In genomic region chr3:101211936-101212335, GRCm38 (mm10) we compare ENCODE assay signal across 9 mouse cellular contexts.
DNase-seq lines count a peak whose midpoint lies in the region; ATAC-seq and TF ChIP-seq lines count a peak whose summit lies in the region.
"Had no signal": no experiment of that assay in that cellular context is flagged by ENCODE, and none has a peak within 500 bp of the region (broad histone marks: within the 10 kb centered on the region; RNA-seq: fewer than 3 reads in every experiment).

No protein-coding gene starts in this region.

- TF ChIP-seq RAD21 in CH12.LX (IDR thresholded peaks at IDR 0.05; ENCODE audit: low read depth, low read length) = no peak

- intact Hi-C loops in heart, postnatal 25 days (cut with DNase I) = loop anchor here (5.0 kb wide), 1 partner anchor 85 kb away; no protein-coding TSS in a partner anchor

- no peak overlapping the region for H3K4me2 ChIP-seq in heart, embryonic 11.5 days
- H3K4me2 ChIP-seq in CH12.LX (ENCODE audit: insufficient read depth, low read depth, poor library complexity, severe bottlenecking) = peak overlapping the region; percentile 83; the same call in 1 of the 2 replicates
- no peak overlapping the region for H3K4me2 ChIP-seq in forebrain, postnatal 0 days (ENCODE audit: low read depth)

- no peak overlapping the region for H3K4me3 ChIP-seq in heart, embryonic 11.5 days (ENCODE audit: low read depth, low read length)
- no peak overlapping the region for H3K4me3 ChIP-seq in CH12.LX (replicated peaks in 1 of 3; ENCODE audit: low read depth in 2 of 3, low read length in 2 of 3, poor library complexity in 1 of 3)
- H3K4me3 ChIP-seq in forebrain, postnatal 0 days (ENCODE audit: low read depth, low read length) = no peak overlapping the region
- peak overlapping the region; percentile 35; the same call in 1 of the 2 replicates for H3K4me3 ChIP-seq in limb, embryonic 10.5 days
- H3K4me3 ChIP-seq in layer of hippocampus, adult 2 months = no peak overlapping the region

- H3K9me3 ChIP-seq in heart, embryonic 11.5 days (replicated peaks; ENCODE audit: control insufficient read depth, low read length) = no peaks in the 10 kb centered on the region
- H3K9me3 ChIP-seq in CH12.LX (replicated peaks; ENCODE audit: low read length) = no peaks in the 10 kb centered on the region
- H3K9me3 ChIP-seq in forebrain, postnatal 0 days (ENCODE audit: low read length) = no peaks in the 10 kb centered on the region
- H3K9me3 ChIP-seq in limb, embryonic 10.5 days (replicated peaks) = no peaks in the 10 kb centered on the region

- no peak for TF ChIP-seq CTCF in CH12.LX (conservative IDR thresholded peaks at IDR 0.05 in 1 of 2, IDR thresholded peaks at IDR 0.05 in 1 of 2; ENCODE audit: low read depth in 2 of 2, low read length in 2 of 2)
- no peak for TF ChIP-seq CTCF in forebrain, postnatal 0 days (IDR thresholded peaks at IDR 0.05; ENCODE audit: low read depth)
- no peak for TF ChIP-seq CTCF in layer of hippocampus, adult 2 months (conservative IDR thresholded peaks at IDR 0.05)

- no peak for TF ChIP-seq POLR2A in CH12.LX (IDR thresholded peaks at IDR 0.05; ENCODE audit: low read depth, low read length)

- no peaks in the 10 kb centered on the region for H3K79me2 ChIP-seq in CH12.LX (replicated peaks; ENCODE audit: control insufficient read depth, extremely low read depth, insufficient read depth, poor library complexity, severe bottlenecking)

- H3K9ac ChIP-seq in heart, embryonic 11.5 days (ENCODE audit: low read depth, low read length) = 0 out of 2 replicates have a peak overlapping the region, but pooled peaks have one; percentile 39
- peak overlapping the region; percentile 23; the same call in 1 of the 2 replicates for H3K9ac ChIP-seq in CH12.LX (ENCODE audit: insufficient read depth, low read depth)
- no peak overlapping the region for H3K9ac ChIP-seq in forebrain, postnatal 0 days

- DNase-seq in heart, postnatal 25 days (ENCODE audit: low spot score) = no peak
- no peak for DNase-seq in CH12.LX (ENCODE audit: extremely low read depth)
- DNase-seq in forebrain, postnatal 0 days = no peak
- DNase-seq in limb, embryonic 10.5 days (ENCODE audit: low spot score) = no peak
- no peak for DNase-seq in Muller cell, postnatal 12 days (ENCODE audit: inconsistent ontology term)
- DNase-seq in layer of hippocampus, adult 2 months (ENCODE audit: low spot score in 2 of 2) = no peak
- DNase-seq in cerebellum, adult 18-20 months = no peak
- DNase-seq: cerebellum, adult 9-11 months had no signal

- dilution Hi-C loops in CH12.LX (cut with MboI; ENCODE audit: extremely low pct_ligation_motif_present, extremely low pct_unique_long_range_greater_than_20kb, low sequenced_read_pairs) = no loop called here

- ATAC-seq in heart, embryonic 11.5 days (replicated peaks; ENCODE audit: insufficient number of reproducible peaks, low FRiP score, low TSS enrichment) = no peak
- ATAC-seq in forebrain, postnatal 0 days = 0 out of 2 replicates have a peak, but pooled peaks have one; percentile 16

- in situ Hi-C loops in CH12.LX (cut with MboI; ENCODE audit: low pct_ligation_motif_present, low pct_unique_long_range_greater_than_20kb, low sequenced_read_pairs) = no loop called here

- TF ChIP-seq EP300 in CH12.LX (IDR thresholded peaks at IDR 0.05; ENCODE audit: low read length) = no peak

- no peaks in the 10 kb centered on the region for H3K27me3 ChIP-seq in heart, embryonic 11.5 days (ENCODE audit: control insufficient read depth, insufficient read depth, low read length)
- no peaks in the 10 kb centered on the region for H3K27me3 ChIP-seq in CH12.LX (replicated peaks)
- no peaks in the 10 kb centered on the region for H3K27me3 ChIP-seq in forebrain, postnatal 0 days (ENCODE audit: insufficient read depth, low read length)
- no peaks in the 10 kb centered on the region for H3K27me3 ChIP-seq in limb, embryonic 10.5 days (ENCODE audit: low read depth, poor library complexity, severe bottlenecking)

- H3K4me1 ChIP-seq in heart, embryonic 11.5 days (ENCODE audit: control insufficient read depth, insufficient read depth, low read length) = peaks cover 14% of the 10 kb centered on the region
- peaks cover 15 to 64% of the 10 kb centered on the region in 2 experiments for H3K4me1 ChIP-seq in CH12.LX (ENCODE audit: control insufficient read depth in 1 of 2, insufficient read depth in 2 of 2)
- H3K4me1 ChIP-seq in forebrain, postnatal 0 days (ENCODE audit: insufficient read depth) = peaks cover 10% of the 10 kb centered on the region
- H3K4me1 ChIP-seq in limb, embryonic 10.5 days = peaks cover 39% of the 10 kb centered on the region

- H3K27ac ChIP-seq in heart, embryonic 11.5 days (ENCODE audit: low read depth, low read length) = peak overlapping the region; percentile 64; the same call in 1 of the 2 replicates
- no peak overlapping the region for H3K27ac ChIP-seq in CH12.LX (ENCODE audit: insufficient read depth, low read depth)
- H3K27ac ChIP-seq in forebrain, postnatal 0 days (ENCODE audit: low read depth, low read length) = no peak overlapping the region
- peak overlapping the region; percentile 88 for H3K27ac ChIP-seq in limb, embryonic 10.5 days
- H3K27ac ChIP-seq in layer of hippocampus, adult 2 months = no peak overlapping the region

- no peaks in the 10 kb centered on the region for H3K36me3 ChIP-seq in heart, embryonic 11.5 days (ENCODE audit: control insufficient read depth, insufficient read depth, low read length)
- H3K36me3 ChIP-seq in CH12.LX (replicated peaks in 1 of 2; ENCODE audit: control insufficient read depth in 1 of 2, insufficient read depth in 1 of 2, low read length in 1 of 2) = no peaks in the 10 kb centered on the region
- no peaks in the 10 kb centered on the region for H3K36me3 ChIP-seq in forebrain, postnatal 0 days (ENCODE audit: insufficient read depth)
- no peaks in the 10 kb centered on the region for H3K36me3 ChIP-seq in limb, embryonic 10.5 days

- WGBS in heart, embryonic 11.5 days (ENCODE audit: insufficient replicate concordance) = 53% methylated on average over 4 of the region's 4 CpGs
- 44% methylated on average over 4 of the region's 4 CpGs for whole genome bisulfite sequencing in forebrain, postnatal 0 days
- WGBS in limb, embryonic 10.5 days = 33% methylated on average over 4 of the region's 4 CpGs

TF ChIP-seq in CH12.LX, 34 proteins besides CTCF, POLR2A, EP300 and RAD21:
- TF ChIP-seq BHLHE40 (IDR thresholded peaks at IDR 0.05; ENCODE audit: low read depth, low read length) (no peak), TCF12 (IDR thresholded peaks at IDR 0.05; ENCODE audit: low read depth, low read length) (no peak), GABPA (IDR thresholded peaks at IDR 0.05; ENCODE audit: insufficient replicate concordance, low read depth, low read length) (no peak), HCFC1 (IDR thresholded peaks at IDR 0.05; ENCODE audit: low read depth, low read length) (no peak), RCOR1 (conservative IDR thresholded peaks at IDR 0.05; ENCODE audit: low read depth, low read length) (no peak), USF2 (conservative IDR thresholded peaks at IDR 0.05; ENCODE audit: low read depth, low read length) (no peak), NRF1 (IDR thresholded peaks at IDR 0.05; ENCODE audit: low read depth, low read length) (no peak), ZMIZ1 (IDR thresholded peaks at IDR 0.05; ENCODE audit: low read depth, low read length) (no peak), CHD2 (IDR thresholded peaks at IDR 0.05; ENCODE audit: low read length) (no peak), ELF1 (IDR thresholded peaks at IDR 0.05; ENCODE audit: low read depth, low read length) (no peak), IRF4 (IDR thresholded peaks at IDR 0.05; ENCODE audit: low read depth, low read length) (no peak), ZC3H11A (IDR thresholded peaks at IDR 0.05; ENCODE audit: low read depth, low read length) (no peak), MAFK (IDR thresholded peaks at IDR 0.05; ENCODE audit: insufficient replicate concordance, low read length) (no peak)

Comparison
In these comparisons a context has a peak if more than half of its experiments do, and no peak if none do; other contexts are left out.
1. H3K27ac ChIP-seq: peak in heart, embryonic 11.5 days (single experiment) and limb, embryonic 10.5 days (single experiment); none in CH12.LX (single experiment), forebrain, postnatal 0 days (single experiment) and layer of hippocampus, adult 2 months (single experiment).